8 mouse cellular contexts compared by ENCODE assay signal in genomic region chr4:149675378-149676261, GRCm38 (mm10). TPM values are rescaled to one million over a fixed set of nuclear protein-coding genes. Genes with fewer than 3 reads are reported as not detected.
DNase-seq lines count a peak whose midpoint lies in the region; ATAC-seq lines count a peak whose summit lies in the region.

No protein-coding gene starts in this region.

- H3K4me1 ChIP-seq in intestine, embryonic 15.5 days (replicated peaks), result peaks cover 10% of the 10 kb centered on the region

- WGBS in intestine, embryonic 15.5 days, result 3% methylated on average over 60 of the region's 60 CpGs

- intact Hi-C loops in gastrocnemius, postnatal 36 days (cut with DNase I), result no loop called here
- intact Hi-C loops in left cerebral cortex, postnatal 36 days (cut with DNase I), result no loop called here

- peak overlapping the region; percentile 61 for H3K4me3 ChIP-seq in intestine, embryonic 15.5 days (replicated peaks)

- peak; percentile 95 for ATAC-seq in intestine, embryonic 15.5 days
- peak; percentile 98 for ATAC-seq in megakaryocyte-erythroid progenitor cell, adult 5-6 weeks (replicated peaks; ENCODE audit: low FRiP score, low TSS enrichment, poor library complexity, severe bottlenecking)
- no peak for ATAC-seq in inflammation-experienced regulatory T-cells, adult 6 months

- H3K27me3 ChIP-seq in intestine, embryonic 15.5 days (replicated peaks), result peaks cover 14% of the 10 kb centered on the region

- peak overlapping the region; percentile 98 for H3K4me2 ChIP-seq in intestine, embryonic 15.5 days (replicated peaks)

- H3K9me3 ChIP-seq in intestine, embryonic 15.5 days, result no peaks in the 10 kb centered on the region

- H3K36me3 ChIP-seq in intestine, embryonic 15.5 days, result no peaks in the 10 kb centered on the region

- H3K9ac ChIP-seq in intestine, embryonic 15.5 days, result peak overlapping the region; percentile 42

- H3K27ac ChIP-seq in intestine, embryonic 15.5 days, result no peak overlapping the region

- DNase-seq in adrenal gland, postnatal 10 days, result peak; percentile 88
- DNase-seq in embryo, embryonic 11 days, result peak; percentile 89
- DNase-seq in gastrocnemius, postnatal 36 days, result peak; percentile 73 to 80
- peak; percentile 60 to 76 for DNase-seq in left cerebral cortex, postnatal 36 days (ENCODE audit: low spot score in 2 of 2)
- DNase-seq in right cerebral cortex, postnatal 14 days, result peak; percentile 66

RNA-seq across cellular contexts. Expression of gene Pik3cd, which starts 26.8 kb away (rescaled TPM):
- total RNA-seq in adrenal gland, postnatal 10 days (2021), result 10 to 100 TPM in 1 of 2 experiments, 1 to 10 TPM in 1; 7.5 to 12.1 TPM
- 1 to 10 TPM; 8.8 to 10.0 TPM for total RNA-seq in gastrocnemius, postnatal 36 days (2021)
- polyA plus RNA-seq in intestine, embryonic 15.5 days (2015; fragmentation: Nextera tagmentation; extraction: Ambion mirVana), result 4.6 and 4.8 TPM in 2 replicates
- 10 to 100 TPM; 23.2 to 24.2 TPM for total RNA-seq in left cerebral cortex, postnatal 36 days (2021)
- 29.6 and 39.7 TPM in 2 replicates for total RNA-seq in megakaryocyte-erythroid progenitor cell, adult 5-6 weeks (2014; fragmentation: Nextera tagmentation)
- 14.1 and 17.9 TPM in 2 replicates for total RNA-seq in megakaryocyte-erythroid progenitor cell, adult 5-6 weeks (2017)
- polyA plus RNA-seq in inflammation-experienced regulatory T-cells, adult 6 months (2017; shearing (Covaris generic)), result 100 to 1,000 TPM; 108 to 124 (median 115) TPM
